Mouse (Mus musculus) spleen, adult 2 months (tissue): ENCODE data around the gene Fam20a.

ENCODE experiments used
- CTCF ChIP-seq: fragments of 200-500 bp; IDR thresholded peaks from 2 replicates; pipeline ENCODE4 v1.5.1; 2011; ENCODE audit warnings: mild to moderate bottlenecking, inconsistent platforms; ENCODE audit not compliant: insufficient read depth, insufficient read length, insufficient replicate concordance; ENCODE audit errors: extremely low read depth
- POLR2A ChIP-seq: fragments of 200-500 bp; IDR thresholded peaks from 2 replicates; pipeline ENCODE4 v1.6.1; 2011; ENCODE audit warnings: low read depth, low read length, inconsistent platforms

DNA sequence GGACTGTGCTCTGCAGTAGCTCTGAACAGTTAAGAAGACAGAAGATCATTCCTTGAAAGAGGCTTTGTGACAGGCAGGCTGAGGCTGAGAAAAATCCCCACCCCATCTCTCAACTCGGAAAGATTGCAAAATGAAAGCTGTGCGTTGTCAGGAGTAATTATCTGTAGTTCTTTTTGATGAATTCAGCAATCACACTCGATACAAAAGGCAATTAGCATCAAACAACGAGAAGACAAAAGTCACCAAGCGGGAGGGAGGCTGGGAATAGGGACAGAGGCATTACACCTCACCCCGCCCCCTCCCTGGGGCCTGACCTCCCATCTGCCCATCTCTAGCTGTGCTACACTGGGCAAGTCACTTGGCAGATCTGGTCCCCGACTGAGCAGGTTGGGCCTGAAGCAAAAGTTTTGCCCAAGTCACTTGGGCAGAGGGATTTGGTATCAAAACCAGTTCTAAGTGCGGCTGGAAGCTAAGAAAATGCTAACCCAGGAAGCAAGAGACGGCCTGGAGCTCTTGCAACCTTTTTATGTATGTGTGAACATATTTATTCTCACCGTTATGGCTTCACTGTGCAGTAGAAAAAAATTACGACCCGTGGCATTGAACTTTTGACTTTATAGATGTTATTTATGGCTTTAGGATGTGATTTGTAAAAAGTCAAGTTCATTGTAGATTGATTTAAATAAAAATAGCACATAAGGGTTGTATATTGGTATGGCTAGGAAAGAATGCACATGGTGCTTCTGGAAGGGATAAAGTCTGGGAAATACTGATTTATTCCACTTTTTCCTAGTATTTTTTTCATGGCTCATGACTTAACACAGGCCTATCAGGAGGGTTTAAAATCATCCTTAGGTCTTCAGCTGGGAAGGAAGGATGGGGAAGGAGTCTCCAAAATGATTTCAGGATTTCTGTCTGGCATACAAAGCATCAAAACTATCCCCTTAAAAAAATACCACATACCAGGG lies 29.8 kb upstream of the Fam20a start:
- TF ChIP-seq CTCF (no peak), POLR2A (no peak)
